Mouse (Mus musculus): ENCODE results near the gene Atp13a3. TPM values are rescaled to one million over a fixed set of nuclear protein-coding genes. Genes with fewer than 3 reads are reported as not detected.

Atp13a3 gene
- total RNA-seq, 2 experiments from 2014 or later, result 128 to 161 TPM

DNA sequence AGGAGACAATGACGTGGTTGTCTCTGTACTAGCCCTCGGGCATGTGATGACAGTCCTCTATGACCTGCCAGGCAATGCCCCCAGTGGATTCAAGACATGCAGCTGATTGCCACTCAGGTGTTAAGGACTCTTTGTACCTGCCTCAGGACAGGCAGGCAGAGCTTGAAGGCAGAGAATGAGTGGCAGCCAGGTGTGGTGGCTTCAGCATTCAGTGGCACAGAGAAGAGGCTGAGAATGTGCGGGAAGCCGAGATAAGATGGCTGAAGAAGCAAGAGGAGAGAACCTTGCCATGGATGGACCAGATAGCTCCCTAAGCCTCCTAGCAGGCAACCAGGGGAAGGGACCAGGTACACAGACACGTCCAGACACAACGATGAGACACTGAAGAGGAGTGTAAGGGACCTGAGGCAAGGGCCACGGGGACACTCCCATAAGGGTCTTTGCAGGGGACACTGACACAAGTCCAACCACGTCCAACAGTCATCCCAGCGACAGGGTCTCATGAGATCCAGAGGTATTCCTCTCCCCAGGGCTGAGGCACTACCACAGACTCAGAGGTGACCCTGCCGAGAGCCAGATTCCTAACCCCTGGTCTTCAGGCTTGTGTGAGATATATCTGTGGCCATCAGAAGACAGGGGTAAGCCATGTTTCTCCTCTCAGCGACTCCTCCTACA lies 109.0 kb downstream of the Atp13a3 start:
- ATAC-seq (replicated peaks; ENCODE audit: low FRiP score, low TSS enrichment, poor library complexity, severe bottlenecking), result no peak

DNA sequence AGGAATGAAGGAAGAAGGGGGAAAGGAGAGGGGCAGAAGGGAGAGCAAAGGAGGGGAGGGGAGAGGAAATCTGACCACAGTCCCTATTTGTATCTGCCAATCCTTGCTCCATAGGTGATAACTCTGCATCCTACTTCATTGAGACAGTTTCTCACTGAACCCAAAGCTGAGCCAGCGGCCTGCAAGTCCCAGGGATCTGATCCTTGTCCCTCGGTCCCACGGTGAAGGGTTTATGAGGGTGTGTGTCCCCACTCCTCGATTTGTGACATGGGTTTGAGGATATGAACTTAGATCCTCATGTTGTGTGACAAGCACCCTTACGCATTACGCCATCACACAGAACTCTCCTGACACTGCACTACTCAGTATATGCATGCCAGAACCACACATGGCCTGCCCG lies 110.7 kb downstream of the Atp13a3 start:
- ATAC-seq (replicated peaks; ENCODE audit: low FRiP score, low TSS enrichment, poor library complexity, severe bottlenecking), result no peak

DNA sequence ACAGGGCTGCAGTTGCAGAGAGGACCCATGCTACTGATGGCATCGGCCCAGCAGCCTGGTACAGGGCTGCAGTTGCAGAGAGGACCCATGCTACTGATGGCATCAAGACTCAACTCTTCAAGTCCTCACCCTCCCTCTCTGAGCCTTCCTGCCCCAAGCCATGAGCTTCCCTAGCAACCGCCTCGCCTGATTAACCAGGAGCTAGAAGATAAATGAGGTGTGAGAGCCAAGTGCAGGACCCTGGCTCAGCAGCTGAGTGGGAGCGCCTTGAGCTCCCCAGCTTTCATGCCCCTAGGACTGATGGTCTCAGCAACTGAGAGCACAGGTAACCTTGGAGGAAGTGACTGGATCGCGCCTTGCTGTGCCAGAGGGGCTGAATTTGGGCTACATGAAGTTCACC lies 115.3 kb downstream of the Atp13a3 start:
- no peak for ATAC-seq (replicated peaks; ENCODE audit: low FRiP score, low TSS enrichment, poor library complexity, severe bottlenecking)

DNA sequence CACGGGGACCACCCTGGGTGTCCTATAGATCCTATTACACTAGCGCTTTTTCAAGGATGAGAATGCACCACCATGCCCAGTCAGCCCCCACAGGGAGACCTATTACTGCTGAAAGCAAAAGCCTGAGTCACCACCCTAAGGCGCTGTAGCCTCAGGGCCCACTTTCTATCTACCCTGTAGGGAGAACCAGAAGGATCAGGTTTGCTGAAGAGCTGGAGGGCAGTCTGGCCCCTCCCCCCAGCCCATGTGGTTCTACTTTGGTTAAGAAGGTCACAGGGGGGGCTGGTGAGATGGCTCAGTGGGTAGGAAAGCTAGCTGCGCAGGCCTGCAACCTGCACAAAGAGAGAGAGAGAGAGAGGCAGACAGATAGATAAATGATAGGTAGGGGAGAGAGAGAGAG lies 120.1 kb downstream of the Atp13a3 start:
- ATAC-seq (replicated peaks; ENCODE audit: low FRiP score, low TSS enrichment, poor library complexity, severe bottlenecking), result no peak

DNA sequence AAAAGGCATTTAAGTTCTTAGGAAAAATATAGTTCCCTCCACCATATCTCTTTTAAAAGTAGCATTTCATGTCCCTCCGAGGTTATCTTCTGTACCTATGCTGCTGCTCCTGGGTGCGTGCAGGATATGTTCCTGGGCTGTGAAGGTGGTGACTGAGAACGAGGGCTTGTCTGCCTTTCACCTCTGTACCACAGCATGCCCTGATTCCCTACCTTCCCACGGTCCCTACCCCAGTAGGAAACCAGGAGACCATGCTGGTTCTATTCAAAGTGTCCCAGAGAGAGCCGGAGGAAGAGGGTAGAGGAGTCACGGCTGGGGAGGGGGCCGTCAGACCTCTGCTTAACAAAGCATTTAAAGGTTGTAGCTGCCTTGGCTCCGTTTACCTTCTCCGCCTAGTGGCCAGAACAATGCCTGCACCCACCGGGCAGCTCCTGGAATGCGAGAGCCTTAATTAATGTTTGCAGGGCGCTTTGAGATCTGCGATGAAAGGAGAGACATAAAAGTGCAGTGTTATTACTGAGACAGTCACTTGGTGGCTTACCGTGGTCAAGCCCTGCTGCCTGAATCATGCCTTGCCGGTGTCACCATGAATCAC lies 121.9 kb downstream of the Atp13a3 start:
- peak; percentile 80 for ATAC-seq (replicated peaks; ENCODE audit: low FRiP score, low TSS enrichment, poor library complexity, severe bottlenecking)

DNA sequence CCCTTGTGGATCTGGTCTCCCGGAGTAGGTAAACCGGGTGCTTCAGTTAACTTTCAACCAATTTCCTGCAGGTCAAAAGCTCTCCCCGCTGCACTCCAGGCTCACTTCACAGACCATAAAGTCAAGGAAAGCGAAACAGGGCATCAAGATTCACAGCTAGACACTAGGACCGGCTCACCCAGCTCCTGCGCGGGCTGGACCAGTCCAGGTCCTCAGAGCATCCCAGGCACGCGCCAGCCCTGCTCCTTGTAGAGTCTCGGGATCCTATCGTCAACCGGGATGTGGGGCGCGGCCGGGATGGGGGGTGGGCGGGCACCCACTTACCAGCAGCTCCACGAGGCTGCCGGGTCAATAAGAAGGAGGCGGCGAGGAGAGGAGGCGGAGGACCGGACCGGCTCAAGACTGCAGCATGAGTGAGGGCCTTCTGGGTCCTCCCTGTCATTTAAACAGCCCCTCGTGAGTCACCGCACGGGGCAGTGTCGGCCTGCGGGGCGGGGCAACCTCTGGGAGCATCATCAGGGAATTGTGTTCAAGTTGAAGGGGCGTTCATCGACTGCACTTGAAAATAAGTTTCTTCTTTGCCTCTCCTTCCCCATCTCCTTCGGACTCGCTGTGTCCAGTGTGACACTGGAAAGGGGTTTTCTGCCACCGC lies 122.8 kb downstream of the Atp13a3 start, which contains the start of gene Lrrc15:
TSS of gene Lrrc15 (minus strand) at position 413 of the 652 bp plus-strand sequence.
- ATAC-seq (replicated peaks; ENCODE audit: low FRiP score, low TSS enrichment, poor library complexity, severe bottlenecking), result no peak

DNA sequence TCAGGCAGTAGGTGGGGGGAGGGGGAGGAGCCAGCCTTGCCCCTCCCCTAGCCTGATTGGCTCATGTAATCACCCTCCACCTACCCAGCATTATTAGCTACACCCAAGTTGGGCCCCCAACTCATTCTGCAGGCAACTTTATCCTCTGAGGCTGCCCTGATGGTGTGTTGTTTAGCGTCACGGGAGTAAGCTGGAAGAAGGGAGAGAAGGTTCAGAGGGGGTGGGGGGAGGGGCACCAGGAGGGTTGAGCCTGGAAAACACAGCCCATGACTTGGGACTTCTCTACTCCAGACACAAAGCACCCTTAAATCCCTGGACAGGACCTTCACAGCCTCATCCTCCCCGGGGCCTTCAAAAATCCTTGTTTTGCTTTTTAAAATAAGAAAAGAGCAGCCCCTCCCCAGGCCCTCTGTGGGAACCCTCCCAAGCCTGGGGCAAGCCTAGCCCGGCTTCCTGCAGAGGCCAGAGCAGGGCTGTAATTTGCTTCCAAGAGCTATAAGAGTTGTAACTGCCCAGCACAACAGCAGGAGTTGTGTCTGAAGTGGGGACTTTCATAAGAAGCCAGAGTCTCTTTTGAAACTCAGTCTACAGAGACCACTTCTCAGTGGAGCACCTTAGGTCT lies 125.0 kb downstream of the Atp13a3 start:
- ATAC-seq (replicated peaks; ENCODE audit: low FRiP score, low TSS enrichment, poor library complexity, severe bottlenecking), result no peak

DNA sequence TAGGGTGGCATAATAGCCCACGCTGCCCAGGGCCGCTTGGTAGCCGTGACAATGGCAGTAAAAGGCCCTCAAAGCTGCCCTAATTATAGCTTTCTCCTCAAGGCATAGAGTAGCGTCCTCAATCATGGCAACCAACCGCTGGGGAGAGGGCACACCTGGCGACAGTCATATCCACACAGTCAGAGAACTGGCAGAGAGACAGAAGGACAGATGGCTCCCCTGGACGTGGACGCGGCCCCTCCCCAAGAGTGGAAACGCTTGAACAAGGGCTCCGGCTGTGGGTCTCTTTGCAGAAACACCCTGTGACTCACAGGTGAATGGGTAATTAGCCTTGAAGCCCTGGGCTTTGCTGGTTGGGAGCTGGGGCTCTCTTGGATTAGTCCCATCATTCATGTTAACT lies 127.4 kb downstream of the Atp13a3 start:
- no peak for ATAC-seq (replicated peaks; ENCODE audit: low FRiP score, low TSS enrichment, poor library complexity, severe bottlenecking)

DNA sequence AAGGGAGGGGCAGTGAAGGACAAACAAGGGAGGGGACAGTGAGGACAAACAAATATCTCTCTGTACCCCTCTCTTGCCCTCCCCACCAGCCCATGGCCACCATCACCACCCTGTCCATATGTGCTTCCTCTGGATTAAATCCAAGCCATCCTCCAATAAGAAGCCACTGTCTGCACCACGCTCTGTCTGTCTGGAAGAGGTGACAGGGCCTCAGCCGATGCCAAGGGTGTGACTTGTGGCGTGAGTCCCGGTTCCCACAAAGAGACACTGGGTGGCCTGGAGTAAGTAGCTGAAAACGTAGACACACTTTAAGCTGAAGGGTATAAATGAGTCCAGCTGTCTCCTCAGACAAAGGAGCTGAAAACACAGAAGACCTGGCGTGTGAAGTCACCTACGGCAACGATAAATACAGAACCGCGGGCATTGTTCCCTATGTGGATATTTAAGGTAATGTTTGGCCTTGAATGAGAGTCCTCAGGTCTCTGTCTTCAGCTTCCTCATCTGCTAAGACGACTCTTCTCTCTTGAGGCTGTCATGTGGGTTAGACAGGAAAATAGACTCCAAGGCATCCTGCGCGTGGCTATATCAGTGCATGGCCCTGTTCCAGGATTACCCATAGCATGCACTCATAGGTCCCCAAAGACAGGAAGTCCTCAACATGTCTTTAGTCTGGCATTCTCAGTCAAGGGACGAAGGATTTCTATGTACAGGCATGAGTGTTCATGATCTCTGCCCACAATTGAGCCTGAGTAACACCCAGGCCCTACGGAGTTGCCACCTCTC lies 130.0 kb downstream of the Atp13a3 start:
- ATAC-seq (replicated peaks; ENCODE audit: low FRiP score, low TSS enrichment, poor library complexity, severe bottlenecking), result no peak

DNA sequence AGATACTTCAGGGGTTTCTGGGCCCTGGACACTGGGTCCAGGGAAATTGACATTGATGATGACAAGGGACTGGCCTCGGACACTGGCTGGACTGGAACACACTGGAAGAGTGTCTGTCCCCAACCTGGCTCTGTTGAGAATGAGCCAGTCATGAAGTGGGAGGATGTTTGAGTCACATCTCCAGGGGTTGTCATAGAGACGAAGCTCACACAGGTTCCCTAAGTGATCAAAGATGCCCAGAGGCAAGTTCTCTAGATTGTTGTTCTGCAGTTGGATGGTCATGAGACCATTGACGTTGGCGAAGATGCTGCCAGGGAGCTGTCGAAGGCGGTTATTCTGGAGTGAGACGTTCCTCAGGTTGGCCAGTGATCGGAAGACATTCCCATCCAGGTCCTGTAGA lies 132.7 kb downstream of the Atp13a3 start:
- ATAC-seq (replicated peaks; ENCODE audit: low FRiP score, low TSS enrichment, poor library complexity, severe bottlenecking), result no peak

DNA sequence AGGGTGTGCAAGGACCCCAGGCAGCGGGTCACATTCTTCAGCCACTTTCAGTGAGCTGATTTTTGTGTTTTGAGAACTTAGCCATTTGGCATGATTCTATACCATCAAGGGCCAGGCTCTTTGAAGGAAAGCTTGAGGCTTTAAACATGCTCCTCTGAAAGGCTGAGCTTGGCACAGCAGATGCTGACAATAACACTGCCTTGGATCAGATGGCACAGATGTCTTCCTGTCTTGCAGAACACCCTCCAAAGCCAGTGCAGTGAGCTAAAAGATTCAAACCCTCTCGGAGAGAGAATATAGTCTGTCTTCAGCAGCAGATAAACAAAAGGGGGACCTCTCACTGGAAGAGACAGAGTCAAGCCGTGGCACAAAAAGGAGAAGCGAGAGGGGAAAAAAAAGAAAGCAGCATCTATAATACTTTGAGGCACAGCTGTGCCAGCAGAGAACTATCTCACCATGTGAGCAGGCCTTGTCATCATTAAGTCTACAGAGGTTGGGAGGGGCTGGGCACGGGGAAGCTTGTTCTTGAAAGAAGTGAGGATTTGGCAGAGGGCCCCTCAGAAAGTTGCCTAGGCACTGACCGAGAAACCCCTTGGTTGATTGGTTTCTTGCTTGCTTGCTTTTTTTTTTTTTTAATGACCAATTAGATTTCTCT lies 133.7 kb downstream of the Atp13a3 start:
- ATAC-seq (replicated peaks; ENCODE audit: low FRiP score, low TSS enrichment, poor library complexity, severe bottlenecking), result no peak

DNA sequence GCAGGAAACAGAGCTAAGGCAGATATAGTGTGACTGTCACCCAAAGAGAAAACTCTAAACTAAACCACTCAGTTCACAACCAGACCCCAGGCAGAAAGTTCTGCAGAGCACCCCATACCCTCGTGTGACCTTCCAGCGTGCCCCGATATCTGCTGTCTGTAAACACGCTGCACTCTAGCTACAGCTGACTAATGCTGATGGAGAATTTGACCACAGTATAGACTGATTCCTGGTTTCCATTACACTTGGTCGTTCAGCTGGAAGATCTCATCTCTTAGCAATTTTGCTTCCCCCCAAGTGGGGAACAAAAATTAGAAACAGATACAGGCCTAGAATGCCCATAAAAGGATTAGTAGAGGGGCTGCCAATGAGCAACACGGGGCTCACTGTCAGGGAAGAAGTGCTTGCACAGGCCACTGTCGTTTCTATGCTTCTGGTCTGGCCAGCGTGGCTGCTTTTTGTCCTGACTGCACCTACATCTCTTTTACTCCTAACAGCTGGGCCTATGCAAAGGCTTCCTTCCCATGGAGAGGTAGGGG lies 134.5 kb downstream of the Atp13a3 start:
- no peak for ATAC-seq (replicated peaks; ENCODE audit: low FRiP score, low TSS enrichment, poor library complexity, severe bottlenecking)

DNA sequence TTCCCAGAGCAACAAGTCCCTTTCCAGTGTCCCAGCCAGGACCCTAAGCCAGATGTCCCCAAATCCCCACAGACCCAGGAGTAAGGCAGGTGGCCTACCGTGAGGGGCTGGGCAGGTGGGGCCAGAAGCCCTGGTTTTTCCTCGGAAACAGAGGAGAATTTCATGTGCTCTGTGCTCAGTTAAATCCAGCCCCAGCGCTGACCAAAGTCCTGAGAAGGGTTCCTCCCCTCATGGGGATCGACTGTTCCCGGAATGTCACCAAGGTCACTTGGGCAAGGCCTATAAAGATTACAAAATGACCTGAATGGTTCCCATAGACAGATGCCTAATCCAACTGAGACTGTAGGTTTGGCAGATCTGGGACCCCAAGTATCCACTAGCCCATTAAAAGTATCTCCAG lies 138.4 kb downstream of the Atp13a3 start, which contains the start of gene Cpn2:
TSS of gene Cpn2 (minus strand) at position 141 of the 400 bp plus-strand sequence.
- no peak for ATAC-seq (replicated peaks; ENCODE audit: low FRiP score, low TSS enrichment, poor library complexity, severe bottlenecking)

DNA sequence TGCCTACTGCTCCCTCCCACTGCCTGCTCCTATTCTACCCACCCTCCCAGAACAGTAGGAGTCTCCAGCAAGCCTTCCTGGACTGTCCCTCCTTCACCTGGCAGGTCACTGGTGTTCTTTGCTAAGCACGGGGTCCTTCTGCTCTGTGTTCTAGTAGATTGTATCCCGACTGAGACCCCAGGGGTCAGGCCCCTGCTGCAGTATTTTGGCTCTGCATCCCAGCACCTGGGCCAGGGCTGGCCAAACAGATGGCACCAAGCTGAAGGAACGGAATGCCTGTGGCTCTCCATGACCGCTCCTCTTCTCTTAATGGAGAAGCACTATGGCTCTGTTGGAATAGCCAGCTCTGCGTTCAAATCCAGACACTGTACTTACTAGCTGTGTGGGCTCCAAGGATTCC lies 139.2 kb downstream of the Atp13a3 start:
- no peak for ATAC-seq (replicated peaks; ENCODE audit: low FRiP score, low TSS enrichment, poor library complexity, severe bottlenecking)

DNA sequence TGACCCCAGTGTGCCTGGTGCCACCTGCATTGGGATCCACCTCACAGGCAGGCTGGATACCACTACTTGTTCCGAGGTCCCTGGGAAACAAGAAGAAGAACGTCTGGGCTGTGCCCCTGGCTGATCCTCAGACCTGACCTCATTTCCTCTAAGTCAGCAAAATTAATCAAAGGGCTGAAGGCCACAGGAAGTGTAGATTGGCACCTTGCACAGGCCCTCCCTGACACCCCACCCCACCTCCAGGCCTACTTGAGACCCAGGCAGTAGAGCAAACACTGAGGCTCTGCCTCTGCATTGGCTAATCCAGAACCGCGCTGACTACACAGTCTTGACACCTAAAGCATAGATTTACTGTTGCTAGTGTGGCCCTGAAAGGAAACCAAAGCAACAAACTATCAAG lies 140.2 kb downstream of the Atp13a3 start:
- ATAC-seq (replicated peaks; ENCODE audit: low FRiP score, low TSS enrichment, poor library complexity, severe bottlenecking), result no peak

DNA sequence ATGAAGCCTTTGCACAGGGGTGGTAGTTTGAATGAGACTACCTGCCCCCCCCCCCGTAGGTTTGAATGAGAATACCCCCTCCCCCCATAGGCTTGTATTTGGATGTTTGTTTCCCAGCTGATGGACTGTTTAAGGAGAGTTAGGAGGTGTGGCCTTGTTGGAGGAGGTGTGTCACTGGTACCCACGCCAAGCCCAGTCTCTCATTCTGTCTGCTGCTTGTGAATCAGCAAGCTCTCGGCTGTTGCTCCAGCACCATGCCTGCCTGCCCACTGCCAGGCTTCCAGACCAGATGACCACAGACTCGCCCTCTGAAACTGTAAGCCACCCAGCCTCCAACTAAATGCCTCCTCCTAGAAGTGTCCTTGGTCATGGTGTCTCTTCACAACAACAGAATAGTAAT lies 142.6 kb downstream of the Atp13a3 start:
- ATAC-seq (replicated peaks; ENCODE audit: low FRiP score, low TSS enrichment, poor library complexity, severe bottlenecking), result no peak

DNA sequence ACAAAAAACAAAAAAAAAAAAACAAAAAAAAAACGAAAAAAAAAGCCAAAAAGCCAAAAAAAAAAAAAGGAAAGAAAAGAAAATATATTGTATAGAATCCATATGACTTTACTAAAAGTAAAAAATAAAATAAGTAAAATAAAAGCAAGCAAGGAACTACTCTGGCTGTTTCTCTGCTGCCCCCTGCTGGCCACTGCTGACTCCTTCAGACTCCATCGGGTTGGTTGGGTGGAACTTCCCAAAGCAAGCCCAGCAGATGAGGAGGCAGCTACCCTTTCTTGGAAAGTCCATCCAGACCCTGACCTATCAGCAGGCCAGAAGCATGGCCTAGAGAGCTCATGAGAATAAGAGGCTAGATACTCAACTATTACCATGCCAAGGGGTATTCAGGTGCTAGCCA lies 143.1 kb downstream of the Atp13a3 start:
- ATAC-seq (replicated peaks; ENCODE audit: low FRiP score, low TSS enrichment, poor library complexity, severe bottlenecking), result 0 out of 2 replicates have a peak, but pooled peaks have one; percentile 46

Data from megakaryocyte-erythroid progenitor cell, adult 5-6 weeks (primary cell).